Mouse (Mus musculus): ENCODE measurements around the gene Trmt10a.
A peak's percentile ranks its signal among the peaks of the same experiment; 100 is the strongest.

Gene Trmt10a

DNA sequence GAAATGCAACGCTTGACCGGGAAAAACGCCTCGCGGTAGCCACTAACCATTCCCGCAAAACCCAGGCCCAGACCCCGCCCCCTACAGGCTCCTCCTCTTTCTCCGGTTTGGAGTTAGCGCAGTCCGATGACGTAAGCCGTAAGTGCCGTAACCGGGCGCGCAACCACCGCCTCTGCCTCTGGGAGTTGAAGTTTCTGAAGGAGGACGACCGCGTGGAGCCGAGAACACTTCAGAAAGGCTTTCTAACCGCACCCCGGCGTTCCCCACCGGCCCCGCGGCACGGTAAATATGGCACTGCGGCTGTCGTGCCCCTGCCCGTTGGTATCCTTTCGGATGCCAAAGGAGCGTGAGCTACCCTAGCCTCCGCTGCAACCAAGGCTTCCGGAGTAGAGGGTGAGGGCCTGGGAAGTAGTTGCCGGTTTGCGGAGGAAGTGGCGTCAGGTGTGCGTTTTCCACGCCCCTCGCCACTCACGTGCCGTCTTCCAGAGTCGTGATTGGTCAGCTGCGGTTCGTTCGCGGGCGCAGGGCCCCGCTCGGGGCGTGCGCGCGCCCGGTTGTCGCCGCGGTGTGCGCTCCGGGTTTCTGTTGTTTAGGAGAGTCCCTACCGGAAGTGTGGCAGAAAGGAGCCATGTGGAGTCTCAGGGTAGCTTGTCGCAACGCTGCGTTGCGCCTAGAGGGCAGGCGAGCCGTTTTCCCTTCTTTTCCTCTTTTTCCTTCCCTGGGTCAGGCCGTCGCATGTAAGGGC lies at the start of gene Trmt10a:
Gene Trmt10a (plus strand): TSS at position 134 of the 745 bp plus-strand sequence.
- DNase-seq, result peak; percentile 98

DNA sequence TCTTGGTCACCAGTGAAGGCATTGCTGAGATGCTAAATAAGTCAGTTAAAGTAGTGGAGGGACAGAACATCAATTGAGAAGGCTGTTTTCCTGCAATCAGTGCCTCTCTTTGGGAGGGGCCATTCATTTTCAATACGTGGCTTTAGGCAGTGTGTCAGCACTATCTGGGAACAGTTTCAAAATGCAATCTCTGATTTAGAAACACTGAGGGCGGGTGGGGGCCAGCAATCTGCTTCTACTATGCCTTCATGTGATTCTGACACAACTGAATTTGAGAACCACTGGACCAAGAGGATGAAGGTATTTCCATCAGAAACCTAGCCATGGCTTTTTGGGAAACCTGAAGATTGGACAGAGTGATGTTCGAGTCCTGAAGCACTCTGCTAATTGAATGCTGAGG lies 47.9 kb upstream of the Trmt10a start:
- DNase-seq, result no peak

DNA sequence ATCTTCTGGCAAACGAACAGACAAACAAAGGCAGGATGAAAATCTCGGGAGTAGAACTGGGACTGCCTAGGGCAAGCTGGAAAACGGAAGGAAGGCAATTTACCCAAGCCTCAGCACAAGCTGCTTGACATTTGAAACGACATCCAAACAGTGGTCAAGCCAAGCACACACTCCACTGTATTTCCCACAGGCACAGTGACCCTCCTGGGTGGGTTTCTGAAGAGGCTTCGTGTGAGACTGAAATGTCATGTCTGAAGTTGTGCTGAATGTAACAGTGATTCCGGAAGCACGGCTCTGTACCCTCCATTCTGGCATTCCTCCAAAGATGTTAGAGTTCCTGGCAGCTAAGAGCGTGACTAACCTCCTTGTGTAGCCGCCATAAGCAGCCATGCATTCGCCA lies 47.5 kb upstream of the Trmt10a start:
- no peak for DNase-seq

DNA sequence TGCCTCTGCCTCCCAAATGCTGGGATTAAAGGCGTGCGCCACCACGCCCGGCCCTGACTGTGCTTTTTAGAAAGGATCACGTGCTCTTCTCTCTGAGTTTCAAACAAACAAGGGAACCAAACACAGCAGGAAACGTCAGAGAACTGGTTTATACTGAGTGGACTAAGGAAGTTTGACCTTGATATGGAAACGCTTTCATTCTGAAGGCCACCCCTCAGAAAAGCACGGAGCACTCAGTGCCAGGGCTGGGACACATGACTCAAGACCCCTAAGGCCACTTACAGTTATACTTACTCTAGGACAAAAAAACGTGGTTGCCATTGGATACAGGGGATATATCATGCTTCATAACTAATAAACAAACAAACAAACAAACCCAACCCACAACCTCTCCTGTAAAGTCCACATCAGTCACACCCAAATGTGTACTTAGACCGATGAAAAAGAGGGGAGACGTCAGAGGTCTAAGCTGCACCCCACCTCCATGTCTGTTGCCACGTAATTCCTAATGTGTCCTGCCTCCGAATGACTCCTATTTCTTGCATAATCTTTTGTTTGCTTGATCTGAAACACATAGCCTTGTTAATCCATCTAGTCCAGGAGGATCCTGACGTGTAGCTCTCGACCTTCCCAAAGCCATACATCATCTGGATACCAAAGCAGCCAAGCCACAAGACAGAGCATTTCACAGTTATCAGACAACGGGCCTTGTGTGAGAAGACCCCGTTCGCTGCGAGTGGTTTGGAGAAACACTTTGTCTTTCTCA lies 46.8 kb upstream of the Trmt10a start:
- DNase-seq, result no peak

DNA sequence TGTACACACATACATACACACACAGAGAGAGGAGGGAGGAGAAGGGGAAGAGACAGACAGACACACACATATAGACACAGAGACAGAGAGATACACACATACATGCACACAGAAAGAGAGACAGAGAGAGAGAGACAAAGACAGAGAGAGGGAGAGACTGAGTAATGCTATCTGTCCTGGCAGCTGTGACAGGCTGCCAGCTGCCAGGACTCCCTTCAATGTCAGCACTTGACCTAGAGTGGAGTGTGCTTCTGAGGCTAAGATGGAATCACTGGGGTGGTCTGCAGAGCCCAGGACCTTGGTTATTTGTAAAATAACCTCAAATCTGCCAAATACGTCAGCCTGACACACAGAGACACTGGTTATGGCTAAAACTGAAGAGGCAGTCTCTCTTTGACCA lies 45.5 kb upstream of the Trmt10a start:
- DNase-seq, result no peak

DNA sequence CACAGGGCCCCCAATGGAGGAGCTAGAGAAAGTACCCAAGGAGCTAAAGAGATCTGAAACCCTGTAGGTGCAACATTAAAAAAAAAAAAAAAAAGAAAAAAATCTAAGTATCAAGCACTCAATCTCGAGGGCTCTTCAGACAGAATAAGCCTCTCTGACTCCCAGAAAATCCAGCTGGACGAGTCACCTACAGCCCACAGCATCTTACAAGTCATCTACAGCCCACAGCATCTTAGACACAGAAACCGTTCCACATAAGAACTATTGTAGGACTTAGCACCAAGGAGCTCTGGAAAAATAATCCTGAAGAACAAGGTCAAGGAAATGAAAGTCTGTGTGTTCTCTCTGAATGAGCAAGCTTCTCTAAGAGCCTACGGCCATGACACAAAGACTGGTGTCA lies 41.3 kb upstream of the Trmt10a start:
- no peak for DNase-seq

DNA sequence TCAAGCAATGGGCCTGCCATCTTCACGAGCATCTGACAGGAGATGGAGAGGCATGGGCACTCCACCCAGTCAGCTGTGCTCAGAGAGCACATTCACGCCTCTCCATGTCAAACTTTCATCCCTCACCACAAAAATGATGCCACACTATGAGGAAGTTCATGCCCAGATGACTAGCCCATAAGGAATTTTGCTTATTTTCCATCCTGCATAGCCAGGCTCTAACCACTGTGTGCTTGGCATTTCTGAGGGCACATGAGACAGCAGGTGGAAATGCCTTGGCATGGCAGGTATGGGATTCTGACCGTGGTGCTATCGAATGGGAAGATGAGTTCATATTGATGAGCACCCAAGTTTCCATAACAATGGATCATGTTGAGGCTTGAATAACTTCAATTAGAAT lies 39.6 kb upstream of the Trmt10a start:
- no peak for DNase-seq

DNA sequence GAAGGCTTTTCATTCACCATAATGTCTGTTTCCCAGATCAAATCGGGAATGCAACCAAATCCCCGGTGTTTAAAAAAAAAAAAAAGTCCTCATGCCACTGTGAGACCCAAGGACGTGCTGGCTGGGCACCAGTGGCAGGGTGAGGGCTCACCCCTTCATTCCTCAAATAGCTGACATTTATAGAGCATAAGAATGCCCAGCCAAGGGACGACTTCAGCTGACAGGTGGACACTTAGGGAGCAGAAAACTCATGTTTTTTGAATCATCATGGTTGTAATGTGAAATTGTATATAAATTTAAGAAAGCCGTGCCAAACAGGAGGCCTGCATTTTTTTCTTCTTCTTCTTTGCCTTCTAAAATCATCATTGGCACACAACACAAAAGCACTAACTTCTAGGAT lies 38.2 kb upstream of the Trmt10a start:
- DNase-seq, result no peak

DNA sequence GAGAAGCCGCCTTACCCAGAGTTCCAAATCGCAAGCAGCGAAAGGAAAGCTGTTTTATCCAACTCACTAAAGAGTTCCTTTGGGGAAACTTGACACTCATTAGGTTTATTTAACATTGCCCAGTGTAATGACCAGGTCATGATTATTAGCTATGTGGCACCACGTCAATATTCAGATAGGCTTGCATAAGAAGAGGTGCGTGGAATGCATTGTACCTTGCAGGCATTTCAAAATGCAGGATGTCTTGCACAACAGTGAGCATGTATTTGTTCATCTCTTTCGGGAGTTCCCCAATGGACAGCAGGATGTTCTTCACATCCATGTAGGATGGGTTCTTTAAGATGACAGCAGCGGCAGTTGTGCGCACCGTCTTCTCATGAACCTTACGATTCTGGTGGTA lies 36.4 kb upstream of the Trmt10a start:
- DNase-seq, result no peak

DNA sequence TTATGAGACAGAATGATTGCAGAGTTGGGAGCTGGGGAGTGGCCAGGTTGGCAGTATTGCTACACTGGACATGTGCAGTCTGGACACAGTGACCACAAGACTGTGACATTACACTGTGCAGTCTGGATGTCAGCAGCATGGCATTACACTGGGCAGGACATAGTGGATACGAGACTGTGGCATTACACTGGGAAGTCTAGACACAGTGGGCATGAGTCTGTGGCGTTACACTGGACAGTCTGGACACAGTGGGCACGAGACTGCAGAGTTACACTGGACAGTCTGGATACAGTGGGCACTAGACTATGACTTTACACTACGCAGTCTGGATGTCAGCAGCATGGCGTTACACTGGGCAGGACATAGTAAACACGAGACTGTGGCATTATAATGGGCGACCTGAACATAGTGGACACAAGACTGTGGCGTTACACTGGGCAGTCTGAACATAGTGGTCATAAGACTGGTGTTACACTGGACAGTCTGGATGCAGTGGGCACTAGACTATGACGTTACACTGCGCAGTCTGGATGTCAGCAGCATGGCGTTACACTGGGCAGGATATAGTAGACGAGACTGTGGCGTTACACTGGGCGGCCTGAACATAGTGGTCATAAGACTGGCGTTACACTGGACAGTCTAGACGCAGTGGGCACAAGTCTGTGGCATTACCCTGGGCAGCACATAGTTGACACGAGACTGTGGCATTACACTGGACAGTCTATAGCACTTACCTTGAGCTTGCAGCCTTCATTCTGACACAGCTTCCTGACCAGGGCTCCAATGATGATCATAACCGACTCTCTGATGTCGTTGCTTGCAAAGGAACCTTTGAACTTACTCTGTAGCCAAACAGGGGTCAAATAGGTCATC lies 32.1 kb upstream of the Trmt10a start:
- DNase-seq, result no peak

DNA sequence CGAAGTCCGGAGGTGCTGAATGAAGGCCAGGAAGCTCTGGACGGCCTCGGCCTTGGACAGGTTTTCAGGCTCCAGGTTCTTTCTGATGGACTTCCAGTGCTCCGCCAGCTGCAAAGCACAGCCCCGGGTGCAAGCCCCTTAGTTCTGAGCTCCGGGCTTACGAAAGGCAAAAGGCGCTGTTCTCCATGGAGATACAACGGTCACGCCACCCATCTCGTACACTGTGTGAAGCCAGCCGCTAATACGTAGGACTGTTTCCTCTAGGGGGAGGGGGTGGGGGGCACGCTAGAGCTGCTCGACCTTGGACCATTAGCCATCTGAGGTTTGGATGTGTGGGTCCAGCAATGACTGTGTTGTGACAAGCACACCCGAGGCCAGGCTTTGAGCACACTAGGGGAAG lies 29.1 kb upstream of the Trmt10a start:
- no peak for DNase-seq

DNA sequence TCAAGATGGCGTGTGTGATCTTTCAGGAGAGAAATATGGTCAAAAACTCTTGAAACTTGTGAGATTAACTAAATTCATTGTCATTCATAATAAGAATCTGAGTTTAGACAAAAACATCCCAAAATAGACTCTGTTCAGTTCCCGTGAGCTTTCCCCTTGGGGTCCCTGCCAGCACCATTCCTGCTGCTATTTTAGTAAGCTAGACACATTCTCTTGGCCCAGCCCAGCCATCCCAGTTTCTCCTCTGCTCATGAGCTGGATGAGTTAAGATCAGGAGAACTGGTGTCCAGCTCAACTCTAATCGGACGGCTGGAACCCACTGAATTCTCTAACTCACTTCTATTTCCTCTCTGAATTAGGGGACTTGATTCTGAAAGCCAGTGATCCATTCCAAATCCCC lies 26.4 kb upstream of the Trmt10a start:
- DNase-seq, result no peak

DNA sequence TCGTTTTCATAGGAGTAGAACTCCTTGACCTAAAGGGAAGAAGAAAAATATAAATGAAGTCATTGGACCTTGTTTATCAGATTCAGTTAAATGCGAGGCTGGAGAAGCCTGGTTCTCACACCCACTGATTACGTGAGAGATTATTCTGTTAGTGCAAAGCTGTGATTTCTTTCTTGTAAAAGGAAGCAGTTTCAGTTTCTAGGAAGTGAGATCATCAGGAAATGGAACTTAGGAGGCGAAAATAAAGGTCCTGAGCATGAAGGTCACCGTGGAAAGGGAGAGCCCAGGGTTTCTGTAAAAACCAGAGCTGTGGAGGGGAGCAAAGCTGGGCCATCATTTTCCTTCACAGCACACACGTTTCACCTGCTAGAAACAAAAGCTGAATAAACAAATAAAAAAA lies 24.9 kb upstream of the Trmt10a start:
- DNase-seq, result no peak

DNA sequence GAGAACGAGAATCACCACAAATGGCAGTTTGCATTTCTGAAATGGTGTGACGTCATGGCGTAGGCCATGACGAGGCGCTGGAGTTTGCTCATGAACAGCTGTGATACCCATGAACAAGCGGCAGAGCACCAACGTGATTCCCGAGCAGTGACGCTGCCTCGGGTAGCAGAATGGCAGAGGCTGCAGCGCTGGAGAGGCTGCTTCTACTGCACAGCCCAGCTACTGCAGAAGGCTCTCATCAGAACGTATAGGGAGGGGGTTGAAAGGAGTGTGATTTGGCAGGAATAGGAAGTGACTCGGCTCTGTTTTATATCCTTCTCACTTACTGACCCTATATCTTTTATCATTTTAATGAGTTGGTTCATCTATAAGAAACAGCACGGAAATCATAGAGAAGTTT lies 24.4 kb upstream of the Trmt10a start:
- no peak for DNase-seq

DNA sequence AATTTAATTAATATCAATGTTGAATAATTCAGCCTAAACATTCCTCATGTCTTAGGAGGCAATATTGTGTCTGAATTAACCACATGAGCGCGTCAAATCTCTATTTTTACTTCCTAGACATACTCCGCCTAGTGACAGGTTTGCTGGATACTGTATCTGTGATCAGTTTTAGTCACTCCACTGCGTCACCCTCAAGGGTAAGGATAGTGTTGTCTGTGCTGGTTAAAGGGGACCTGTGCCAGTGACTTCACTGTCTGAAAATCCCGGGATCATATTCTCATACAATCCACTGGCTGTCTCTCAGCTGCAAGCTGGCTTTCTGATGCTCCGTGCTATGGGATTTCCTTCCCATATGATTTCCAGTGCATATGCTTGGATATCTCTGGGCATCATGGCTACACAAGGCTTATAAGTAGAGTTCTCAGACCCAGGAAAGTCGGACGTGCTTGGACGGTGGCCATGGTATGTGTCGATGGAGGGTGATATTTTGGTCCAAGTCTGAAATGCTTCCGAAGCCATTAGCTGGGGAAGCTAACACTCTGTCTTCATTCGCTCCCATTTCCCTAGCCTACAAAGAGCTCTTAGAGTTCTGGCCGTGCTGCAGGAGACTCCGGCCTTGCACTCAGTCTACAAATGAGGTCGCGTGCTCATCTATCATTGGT lies 23.7 kb upstream of the Trmt10a start:
- DNase-seq, result no peak

DNA sequence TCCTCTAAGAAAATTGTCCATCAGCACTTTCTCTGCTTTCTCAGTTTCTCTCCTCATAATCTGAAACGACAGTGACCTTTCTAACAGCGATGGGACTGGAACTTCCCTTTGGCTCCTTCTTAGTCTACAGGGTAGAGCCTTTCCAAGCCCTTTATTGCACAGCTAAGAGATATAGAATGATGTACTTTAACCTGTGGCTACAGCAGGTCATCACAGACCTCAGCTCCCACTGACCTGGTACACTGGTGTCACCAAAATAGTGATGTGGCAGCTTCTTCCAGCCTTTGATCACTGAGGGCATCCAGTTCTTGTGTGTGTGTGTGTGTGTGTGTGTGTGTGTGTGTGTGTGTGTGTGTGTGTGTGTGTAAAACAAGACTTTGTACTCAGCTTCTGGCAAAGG lies 21.8 kb upstream of the Trmt10a start:
- DNase-seq, result no peak

DNA sequence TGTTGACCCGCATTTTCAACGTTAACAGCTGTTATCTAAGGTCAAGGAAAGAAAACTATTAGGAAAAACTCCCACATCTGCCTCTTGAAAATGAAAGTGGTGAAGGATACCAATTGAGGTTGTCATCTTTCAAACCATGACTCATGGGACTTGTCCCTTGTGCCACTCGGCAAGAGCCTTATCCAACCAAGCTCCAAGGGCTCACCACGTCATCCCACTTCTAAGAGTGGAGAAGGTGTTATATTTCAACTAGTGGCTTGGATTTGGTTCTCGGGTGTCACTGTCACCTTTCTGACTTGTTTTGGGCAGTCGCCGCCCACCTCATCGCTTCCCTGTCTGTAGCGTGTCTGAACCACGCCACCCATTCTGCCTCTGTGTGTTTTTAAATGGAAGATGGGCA lies 19.4 kb upstream of the Trmt10a start:
- DNase-seq, result no peak

DNA sequence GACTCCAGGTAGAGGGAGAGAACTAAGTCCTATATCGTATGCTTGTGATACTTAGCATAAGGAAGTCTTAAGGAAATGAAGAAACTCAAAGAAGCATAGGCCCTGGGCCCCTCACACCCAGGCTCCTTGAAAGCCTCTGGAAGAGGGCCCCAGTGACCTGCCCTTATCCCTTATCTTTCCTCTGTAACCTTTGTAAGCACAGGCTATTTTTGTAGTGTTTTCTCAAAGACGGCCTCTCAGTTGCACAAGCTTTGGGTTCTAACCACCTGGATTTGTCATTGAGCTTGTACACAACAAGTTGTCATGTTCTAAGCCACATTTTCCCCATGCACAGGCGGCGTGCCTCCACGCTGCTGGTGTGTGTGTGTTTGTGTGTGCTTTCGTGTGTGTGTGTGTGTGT lies 14.1 kb upstream of the Trmt10a start:
- no peak for DNase-seq

DNA sequence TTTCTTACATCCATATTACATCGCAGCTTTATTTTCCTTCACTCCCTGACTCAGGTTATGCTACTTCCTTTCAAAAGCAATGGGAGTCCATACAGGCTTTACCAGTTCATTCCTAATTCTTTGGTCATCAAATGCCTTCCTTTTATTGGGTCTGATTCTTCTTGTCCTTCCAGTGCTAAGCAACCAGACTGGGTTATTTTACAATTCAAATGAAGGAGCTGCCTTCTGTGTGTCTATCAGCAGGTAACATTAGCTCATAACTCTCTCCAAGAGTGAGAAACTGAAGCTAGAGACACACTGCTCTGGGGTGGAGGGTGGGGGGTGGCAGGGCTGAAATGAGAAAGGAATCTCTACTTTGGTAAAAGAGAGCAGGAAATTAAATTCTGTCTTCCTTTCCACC lies 12.6 kb upstream of the Trmt10a start:
- DNase-seq, result no peak

DNA sequence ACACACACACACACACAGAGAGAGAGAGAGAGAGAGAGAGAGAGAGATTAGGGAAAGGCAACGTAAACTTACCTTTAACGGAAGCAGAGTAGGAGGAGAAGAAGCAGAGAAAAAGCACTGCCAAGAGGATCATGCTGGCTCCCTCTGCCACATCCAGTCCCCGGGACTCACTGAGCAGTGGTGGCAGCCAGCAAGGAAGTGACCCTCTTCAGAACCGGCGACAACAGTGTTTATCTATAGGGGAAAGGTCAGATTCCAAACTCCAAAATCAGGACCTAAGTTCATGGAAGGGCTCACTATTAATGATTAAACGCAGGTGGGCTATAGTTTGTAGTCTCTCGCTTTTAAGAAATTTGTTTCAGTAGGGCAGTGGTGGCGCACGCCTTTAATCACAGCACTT lies 12.1 kb upstream of the Trmt10a start:
- DNase-seq, result peak; percentile 15

DNA sequence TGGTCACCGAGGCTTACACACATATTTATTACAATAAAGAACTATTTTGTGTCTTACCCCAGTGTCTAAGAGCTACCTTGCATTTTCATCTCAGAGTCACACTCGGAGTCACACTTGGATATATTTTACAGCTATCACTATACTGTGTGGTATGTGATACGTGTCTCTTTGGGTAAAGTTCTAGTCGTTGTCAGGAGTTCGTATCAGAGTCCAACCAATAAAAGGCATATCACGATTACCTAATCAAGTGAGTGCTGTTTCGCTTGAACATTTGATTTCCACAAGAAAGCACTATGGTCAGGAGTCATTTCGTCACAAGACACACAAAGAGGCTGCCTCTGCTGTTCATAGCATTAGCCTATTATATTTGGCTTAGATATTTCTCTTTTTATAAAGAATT lies 9.8 kb upstream of the Trmt10a start:
- DNase-seq, result no peak

DNA sequence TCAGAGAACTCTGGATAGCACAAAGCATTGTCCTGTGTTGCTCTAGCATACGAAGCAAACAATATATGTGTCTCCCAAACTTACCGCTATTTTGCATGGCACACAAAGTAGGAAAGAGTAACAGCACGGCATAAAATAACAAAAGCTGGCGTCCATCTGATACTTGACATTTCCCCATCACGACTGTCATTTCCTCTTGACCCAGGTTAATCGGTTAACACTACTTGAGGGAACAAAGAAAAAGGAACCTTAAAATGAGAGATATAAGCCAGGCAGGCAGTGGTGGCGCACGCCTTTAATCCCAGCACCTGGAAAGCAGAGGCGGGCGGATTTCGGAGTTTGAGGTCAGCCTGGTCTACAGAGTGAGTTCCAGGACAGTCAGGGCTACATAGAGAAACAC lies 9.3 kb upstream of the Trmt10a start:
- DNase-seq, result no peak

DNA sequence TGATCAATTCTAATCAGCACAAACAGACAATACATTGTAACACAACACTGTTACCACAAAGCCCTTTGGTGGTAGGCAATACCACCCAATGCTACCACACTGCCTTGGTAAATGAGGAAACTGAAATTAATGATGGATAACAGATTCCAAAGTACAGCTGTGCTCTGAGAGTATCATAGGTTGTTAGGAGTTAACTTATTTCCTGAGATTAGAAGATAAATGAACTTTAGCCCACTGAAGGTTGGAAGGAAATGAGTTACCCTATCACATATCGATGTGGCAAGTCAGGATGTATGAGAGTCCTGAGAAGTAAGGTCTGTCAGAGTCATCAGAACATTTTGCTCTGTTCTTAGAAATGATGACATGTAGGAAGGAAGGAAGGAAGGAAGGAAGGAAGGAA lies 8.7 kb upstream of the Trmt10a start:
- DNase-seq, result no peak
